Mouse (Mus musculus) ES-CJ7 (cell line): Measurements from ENCODE around the gene Mapk6.

Experiments used
- DNase-seq: peaks from one replicate; pipeline ENCODE4 v3.0.0; 2011; ENCODE audit warnings: low read depth, low spot score

Gene Mapk6

GRCm38 (mm10) chr9:75424358-75425150 is 14.7 kb upstream of the Mapk6 start:
- DNase-seq: peak; percentile 88

DNA sequence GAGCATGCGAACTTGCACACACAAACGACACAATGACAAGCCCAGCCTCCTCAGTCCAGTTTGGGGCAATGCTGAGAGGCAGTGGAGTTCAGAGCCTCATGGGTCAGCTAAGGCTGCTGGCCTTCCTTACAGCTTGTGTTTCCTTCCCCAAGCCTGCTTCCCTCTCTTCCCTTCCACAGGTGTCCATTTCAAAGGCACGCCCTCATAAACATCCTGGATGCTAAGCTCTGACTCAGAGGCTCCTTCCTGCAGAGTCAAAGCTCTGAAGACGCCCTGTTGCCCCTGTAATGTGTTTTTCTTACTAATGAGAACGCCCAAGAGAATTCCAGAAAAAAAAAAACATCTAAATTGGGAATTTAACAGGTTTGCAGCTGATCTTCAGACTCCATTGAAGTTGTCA is 13.9 kb upstream of the Mapk6 start:
- no peak for DNase-seq

DNA sequence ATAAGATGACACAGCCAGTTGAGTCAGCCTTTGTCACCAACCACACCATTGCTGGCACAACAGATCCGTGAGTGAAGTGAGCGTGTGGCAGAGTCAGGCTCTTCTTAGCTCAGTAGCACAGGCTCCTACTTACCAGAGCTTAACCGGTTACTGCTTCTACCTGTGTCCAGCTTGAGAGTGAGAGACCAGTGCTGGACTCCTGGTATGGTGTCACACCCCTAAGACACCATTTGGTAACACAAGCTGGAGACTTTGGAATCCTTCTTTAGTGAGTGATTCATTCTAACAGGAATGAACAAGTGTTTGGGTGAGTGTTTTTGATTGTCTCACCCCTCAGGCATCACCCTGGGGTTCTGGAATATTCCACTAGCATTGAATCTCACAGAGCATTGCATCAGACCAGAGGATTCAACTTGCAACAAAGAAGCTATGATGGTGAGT is 12.5 kb upstream of the Mapk6 start:
- no peak for DNase-seq

- peak; percentile 48 for DNase-seq
These were observed 4.4 kb upstream of the Mapk6 start for GRCm38 (mm10) chr9:75414204-75414603.

DNA sequence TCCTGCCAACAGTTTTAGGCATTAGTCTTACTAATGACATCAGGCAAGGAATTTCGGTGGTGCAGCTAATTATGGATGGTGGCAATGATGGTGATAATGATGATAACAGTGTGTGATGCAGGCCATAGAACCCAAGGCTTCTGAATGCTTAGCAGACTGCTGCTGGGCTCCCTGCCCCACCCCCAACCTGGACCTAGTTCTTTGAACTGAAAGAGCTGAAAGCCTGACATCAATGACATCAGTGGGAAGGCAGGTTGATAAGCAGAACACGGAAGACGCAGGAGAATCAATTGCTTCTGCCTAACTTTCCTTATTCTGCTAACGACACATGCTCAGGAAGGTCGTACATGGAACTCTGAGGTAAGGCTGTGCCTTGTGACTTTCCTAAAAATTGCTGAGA is 3.4 kb upstream of the Mapk6 start:
- DNase-seq: no peak

- DNase-seq: no peak
These were observed 1.8 kb upstream of the Mapk6 start for GRCm38 (mm10) chr9:75411584-75411983.

DNA sequence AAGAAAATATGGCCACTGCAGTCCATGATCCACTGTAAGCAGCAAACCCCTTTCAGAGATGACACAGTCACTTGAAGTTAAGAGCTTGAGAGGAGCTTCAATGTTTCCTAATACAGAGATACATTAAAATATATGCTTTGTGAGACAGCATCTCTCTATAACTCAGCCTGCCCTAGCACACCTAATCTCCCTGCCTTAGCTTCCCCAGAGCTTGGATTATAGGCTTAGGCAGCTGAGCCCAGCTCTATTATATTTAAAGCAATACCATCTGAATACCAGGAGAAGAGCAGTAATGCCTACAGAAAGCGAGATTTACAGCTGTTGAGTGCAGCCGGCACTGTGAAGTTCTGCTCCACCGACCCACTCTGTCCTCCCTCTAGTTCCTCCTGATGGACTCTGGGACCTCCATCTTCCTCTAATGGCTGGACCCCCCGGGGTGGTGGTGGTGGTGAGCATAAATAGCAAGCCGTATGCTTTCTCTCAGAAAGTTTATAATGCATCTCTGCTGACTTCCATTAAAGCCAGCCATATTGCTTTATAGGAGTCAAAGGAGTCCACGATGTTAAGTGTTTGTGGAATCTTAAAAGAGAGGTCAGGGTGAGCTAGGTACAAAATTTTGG is 1.2 kb upstream of the Mapk6 start:
- DNase-seq: no peak

GRCm38 (mm10) chr9:75409031-75409851 is 564 bp downstream of the Mapk6 start:
- DNase-seq: peak; percentile 60

- no peak for DNase-seq
These were observed 1.5 kb downstream of the Mapk6 start for GRCm38 (mm10) chr9:75408204-75408826.

GRCm38 (mm10) chr9:75407803-75408202 is 2.0 kb downstream of the Mapk6 start:
- DNase-seq: no peak

DNA sequence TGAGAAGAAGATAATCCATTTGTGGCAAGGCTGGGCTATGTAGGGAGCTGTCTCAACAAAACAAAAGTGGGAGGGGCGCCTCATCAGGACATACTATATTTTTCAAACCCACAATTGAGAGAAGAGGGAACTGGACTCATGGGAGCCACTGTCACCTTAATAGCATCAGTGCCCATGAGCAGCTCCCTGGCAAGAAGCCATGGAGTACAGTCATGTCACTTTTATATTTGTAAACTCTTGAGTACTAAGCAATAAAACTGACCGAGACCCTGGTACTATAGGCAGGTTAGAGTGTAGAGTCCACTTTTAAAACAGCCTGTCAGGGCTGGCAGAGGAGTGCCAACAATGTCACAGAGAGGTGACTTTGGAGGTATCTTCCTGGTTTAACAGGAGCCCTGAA is 3.7 kb downstream of the Mapk6 start:
- no peak for DNase-seq

GRCm38 (mm10) chr9:75403520-75403919 is 6.3 kb downstream of the Mapk6 start:
- no peak for DNase-seq

DNA sequence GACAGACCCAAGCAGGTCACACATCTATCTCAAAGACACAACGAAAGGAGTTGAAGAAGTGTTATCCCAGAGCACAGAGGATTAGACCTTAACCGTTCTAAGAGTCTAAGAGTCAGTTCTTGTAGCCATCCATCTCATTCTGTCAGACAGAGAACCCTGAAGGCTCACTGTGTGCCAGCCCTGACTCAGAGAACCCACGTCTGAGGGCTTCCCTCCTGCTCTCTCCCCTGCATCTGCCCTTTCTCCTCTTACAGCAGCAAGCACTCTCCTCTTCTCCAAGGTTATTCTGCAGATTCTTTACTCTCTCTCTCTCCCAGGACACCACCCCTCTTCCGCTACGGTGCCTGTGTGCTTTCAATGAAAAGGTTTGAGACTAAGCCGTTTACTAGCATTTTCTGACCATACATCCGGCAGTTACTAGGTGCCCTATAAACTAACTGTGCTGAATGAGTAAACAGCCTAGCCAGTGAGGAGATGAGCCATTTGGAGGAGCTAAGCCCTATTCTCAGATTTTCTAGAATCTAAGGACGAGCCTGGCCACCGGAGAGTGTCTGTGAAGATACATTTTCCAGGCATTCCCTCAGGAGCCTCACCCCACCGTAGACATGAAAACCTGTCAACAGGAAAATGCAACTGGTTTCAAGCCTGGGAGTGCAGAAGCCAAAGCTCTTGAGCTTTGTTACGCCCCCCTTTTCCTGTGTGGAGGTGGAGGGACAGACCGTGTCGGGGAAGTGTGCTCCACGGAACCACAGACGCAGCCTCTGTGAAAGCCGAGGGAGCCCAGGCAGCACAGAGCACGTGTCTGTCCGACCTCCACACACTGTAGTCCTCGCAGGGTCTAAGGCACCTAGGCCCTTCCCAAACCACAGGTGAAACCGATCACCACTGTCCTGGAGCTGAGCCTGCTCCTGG is 8.0 kb downstream of the Mapk6 start:
- DNase-seq: no peak

DNA sequence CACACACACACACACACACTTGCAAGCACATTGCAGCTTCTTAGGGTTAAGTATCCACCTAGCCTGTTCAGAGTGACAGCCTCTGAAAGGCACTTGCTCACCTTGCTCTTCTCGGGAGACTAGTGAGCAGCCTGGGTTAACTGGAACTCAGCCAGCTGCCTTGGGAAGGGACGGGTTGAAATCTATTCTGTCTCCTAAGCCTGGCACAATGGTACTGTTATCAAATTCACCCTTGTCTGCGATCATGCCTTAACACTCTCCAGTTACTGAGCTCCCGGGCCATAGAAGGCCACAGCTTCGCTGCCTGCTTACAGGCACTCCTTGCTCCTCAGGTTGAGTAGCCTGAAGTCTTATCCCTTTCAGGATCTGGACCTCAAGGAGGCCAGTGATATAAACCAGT is 9.2 kb downstream of the Mapk6 start:
- DNase-seq: no peak

- no peak for DNase-seq
These were observed 10.7 kb downstream of the Mapk6 start for GRCm38 (mm10) chr9:75399069-75399468.

- no peak for DNase-seq
These were observed 13.8 kb downstream of the Mapk6 start for GRCm38 (mm10) chr9:75395971-75396370.

- no peak for DNase-seq
These were observed 16.6 kb downstream of the Mapk6 start for GRCm38 (mm10) chr9:75393251-75393650.

GRCm38 (mm10) chr9:75385218-75385974 is 24.4 kb downstream of the Mapk6 start:
- DNase-seq: no peak

DNA sequence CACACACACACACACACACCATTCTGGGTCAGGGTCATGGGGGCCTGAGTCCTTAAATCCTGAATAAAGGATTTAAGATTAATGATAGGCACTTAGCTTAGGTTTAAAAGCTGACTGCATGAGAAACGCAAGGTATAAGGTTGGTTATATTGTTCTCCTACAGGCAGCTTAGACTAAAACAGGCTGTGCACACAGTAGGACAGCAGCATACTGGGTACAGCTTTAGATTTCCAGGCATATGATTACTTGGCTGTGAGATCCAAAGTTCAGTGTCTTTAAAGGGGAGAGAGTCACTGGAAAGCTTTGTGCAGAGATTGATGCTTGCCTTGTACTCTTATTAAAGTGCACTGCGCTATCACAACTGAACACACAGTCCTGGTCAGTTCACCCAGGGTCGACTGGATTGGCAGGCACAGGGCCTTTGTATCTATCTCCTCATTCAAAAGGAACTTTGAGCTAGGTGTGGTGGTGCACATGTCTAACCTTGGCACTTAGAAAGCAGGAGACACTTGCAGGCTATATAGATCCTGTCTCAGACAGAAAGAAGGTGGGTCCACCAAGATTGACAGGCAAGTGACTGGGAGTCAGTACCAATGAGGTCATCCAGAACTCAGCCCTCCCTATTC is 25.4 kb downstream of the Mapk6 start:
- DNase-seq: no peak

DNA sequence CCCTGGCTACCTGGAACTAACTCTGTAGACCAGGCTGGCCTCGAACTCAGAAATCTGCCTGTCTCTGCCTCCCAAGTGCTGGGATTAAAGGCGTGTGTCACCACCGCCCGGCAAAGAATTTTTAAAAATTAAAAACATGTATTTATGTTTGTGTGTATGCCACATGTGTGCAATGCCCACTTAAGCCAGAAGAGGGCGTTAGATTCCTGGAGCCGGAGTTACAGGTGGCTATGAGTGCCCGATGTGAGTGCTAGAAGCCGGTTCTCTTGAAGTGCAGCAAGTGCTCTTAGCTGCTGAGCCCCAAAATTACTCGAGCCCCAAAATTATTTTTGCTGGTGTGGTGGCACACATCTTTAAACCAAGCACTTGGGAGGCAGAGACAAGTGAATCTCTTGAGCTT is 26.0 kb downstream of the Mapk6 start:
- DNase-seq: peak; percentile 68
